Mouse (Mus musculus) forebrain, embryonic 13.5 days (tissue): ENCODE results near the gene Ngb. TPM values are rescaled to one million over a fixed set of nuclear protein-coding genes. Genes with fewer than 3 reads are reported as not detected.

Source experiments
- ATAC-seq: fragments of 200-750 bp; cut with Nextera tagmentation; 2 replicates; pipeline ENCODE4 v1.8.0; 2017
- H3K27ac ChIP-seq: fragments of 300-500 bp; sonication (generic); 2 replicates; pipeline ENCODE4 v1.5.1; 2015; ENCODE audit warnings: inconsistent platforms, mild to moderate bottlenecking, moderate library complexity
- H3K27me3 ChIP-seq: fragments of 300-500 bp; sonication (generic); 2 replicates; pipeline ENCODE4 v1.6.1; 2015; ENCODE audit warnings: mild to moderate bottlenecking, inconsistent platforms
- H3K36me3 ChIP-seq: fragments of 300-500 bp; sonication (generic); 2 replicates; pipeline ENCODE4 v1.6.1; 2015; ENCODE audit warnings: mild to moderate bottlenecking, inconsistent platforms; ENCODE audit not compliant: poor library complexity, severe bottlenecking
- H3K4me1 ChIP-seq: fragments of 300-500 bp; sonication (generic); 2 replicates; pipeline ENCODE4 v1.6.1; 2015; ENCODE audit warnings: inconsistent platforms
- H3K4me2 ChIP-seq: fragments of 300-500 bp; sonication (generic); 2 replicates; pipeline ENCODE4 v1.6.1; 2015; ENCODE audit warnings: inconsistent platforms, mild to moderate bottlenecking, moderate library complexity
- H3K4me3 ChIP-seq: fragments of 300-500 bp; sonication (generic); 2 replicates; pipeline ENCODE4 v1.5.1; 2015; ENCODE audit warnings: mild to moderate bottlenecking, inconsistent platforms
- H3K9ac ChIP-seq: fragments of 300-500 bp; sonication (generic); 2 replicates; pipeline ENCODE4 v1.6.1; 2015; ENCODE audit warnings: mild to moderate bottlenecking, inconsistent platforms
- H3K9me3 ChIP-seq: fragments of 300-500 bp; sonication (generic); replicated peaks from 2 replicates; pipeline ENCODE4 v1.6.1; 2016; ENCODE audit warnings: inconsistent platforms
- WGBS: fragments of 180-500 bp; shearing (Covaris S2); methylation state at CpG from one replicate; pipeline ENCODE4 v1.1.7; 2015; 5-methylcytosine and 5-hydroxymethylcytosine counted together
- polyA plus RNA-seq: library from polyadenylated mRNA; unstranded; fragments of >200 nt; fragmentation: Nextera tagmentation; extraction: Ambion mirVana; gene quantifications from 2 replicates; pipeline ENCODE4 v1.2.1, GENCODE M21; 2015

Gene Ngb
- polyA plus RNA-seq, 1 experiment from 2014 or later, result 0.66 TPM

- Histone ChIP-seq H3K4me1 (no peaks in the 10 kb centered on the region), H3K36me3 (no peaks in the 10 kb centered on the region), H3K4me3 (no peak overlapping the region), H3K9ac (no peak overlapping the region), H3K9me3 (no peaks in the 10 kb centered on the region), H3K27ac (no peak overlapping the region), H3K27me3 (no peaks in the 10 kb centered on the region), H3K4me2 (no peak overlapping the region)
- ATAC-seq, result no peak
- 84% methylated on average over 2 of the region's 2 CpGs for WGBS
These were observed 12.6 kb downstream of the Ngb start for GRCm38 (mm10) chr12:87089701-87090100.

GRCm38 (mm10) chr12:87089255-87089654 is 13.1 kb downstream of the Ngb start:
- Histone ChIP-seq H3K4me2 (no peak overlapping the region), H3K4me3 (no peak overlapping the region), H3K36me3 (no peaks in the 10 kb centered on the region), H3K9me3 (no peaks in the 10 kb centered on the region), H3K27me3 (no peaks in the 10 kb centered on the region), H3K4me1 (no peaks in the 10 kb centered on the region), H3K9ac (no peak overlapping the region), H3K27ac (no peak overlapping the region)
- 61% methylated on average over 4 of the region's 4 CpGs for WGBS
- no peak for ATAC-seq

- no peaks in the 10 kb centered on the region for H3K4me1 ChIP-seq
- no peaks in the 10 kb centered on the region for H3K9me3 ChIP-seq
- H3K27ac ChIP-seq, result no peak overlapping the region
- no peak overlapping the region for H3K9ac ChIP-seq
- H3K4me3 ChIP-seq, result no peak overlapping the region
- H3K36me3 ChIP-seq, result no peaks in the 10 kb centered on the region
- no peaks in the 10 kb centered on the region for H3K27me3 ChIP-seq
- no peak for ATAC-seq
- no peak overlapping the region for H3K4me2 ChIP-seq
- WGBS, result 45% methylated on average over 4 of the region's 4 CpGs
These were observed 14.0 kb downstream of the Ngb start for GRCm38 (mm10) chr12:87088331-87088730.

GRCm38 (mm10) chr12:87087236-87087635 is 15.1 kb downstream of the Ngb start:
- no peaks in the 10 kb centered on the region for H3K36me3 ChIP-seq
- H3K9ac ChIP-seq, result no peak overlapping the region
- no peak overlapping the region for H3K4me3 ChIP-seq
- H3K27ac ChIP-seq, result no peak overlapping the region
- ATAC-seq, result no peak
- H3K4me2 ChIP-seq, result no peak overlapping the region
- no peaks in the 10 kb centered on the region for H3K27me3 ChIP-seq
- WGBS, result 57% methylated on average over 7 of the region's 7 CpGs
- H3K4me1 ChIP-seq, result no peaks in the 10 kb centered on the region
- no peaks in the 10 kb centered on the region for H3K9me3 ChIP-seq

- Histone ChIP-seq H3K4me3 (no peak overlapping the region), H3K4me1 (no peaks in the 10 kb centered on the region), H3K9me3 (no peaks in the 10 kb centered on the region), H3K27ac (no peak overlapping the region), H3K9ac (no peak overlapping the region), H3K27me3 (no peaks in the 10 kb centered on the region), H3K36me3 (no peaks in the 10 kb centered on the region), H3K4me2 (no peak overlapping the region)
- WGBS, result 83% methylated on average over 8 of the region's 8 CpGs
- ATAC-seq, result no peak
These were observed 19.5 kb downstream of the Ngb start for GRCm38 (mm10) chr12:87082797-87083196.

- Histone ChIP-seq H3K4me3 (no peak overlapping the region), H3K4me1 (no peaks in the 10 kb centered on the region), H3K4me2 (no peak overlapping the region), H3K27ac (no peak overlapping the region), H3K9me3 (no peaks in the 10 kb centered on the region), H3K36me3 (no peaks in the 10 kb centered on the region), H3K9ac (no peak overlapping the region), H3K27me3 (no peaks in the 10 kb centered on the region)
- WGBS, result 85% methylated on average over 2 of the region's 2 CpGs
- ATAC-seq, result no peak
These were observed 25.7 kb downstream of the Ngb start for GRCm38 (mm10) chr12:87076610-87077009.

- Histone ChIP-seq H3K27ac (no peak overlapping the region), H3K9ac (no peak overlapping the region), H3K9me3 (no peaks in the 10 kb centered on the region), H3K4me1 (no peaks in the 10 kb centered on the region), H3K27me3 (no peaks in the 10 kb centered on the region), H3K4me2 (no peak overlapping the region), H3K4me3 (no peak overlapping the region), H3K36me3 (no peaks in the 10 kb centered on the region)
- 75% methylated on average over 5 of the region's 5 CpGs for WGBS
- no peak for ATAC-seq
These were observed 31.8 kb downstream of the Ngb start for GRCm38 (mm10) chr12:87070520-87070919.

- no peak for ATAC-seq
- no peak overlapping the region for H3K4me2 ChIP-seq
- WGBS, result 77% methylated on average over 5 of the region's 5 CpGs
- no peaks in the 10 kb centered on the region for H3K27me3 ChIP-seq
- H3K9ac ChIP-seq, result no peak overlapping the region
- no peak overlapping the region for H3K27ac ChIP-seq
- no peak overlapping the region for H3K4me3 ChIP-seq
- no peaks in the 10 kb centered on the region for H3K36me3 ChIP-seq
- no peaks in the 10 kb centered on the region for H3K4me1 ChIP-seq
- H3K9me3 ChIP-seq, result no peaks in the 10 kb centered on the region
These were observed 35.9 kb downstream of the Ngb start for GRCm38 (mm10) chr12:87066429-87066828.

- ATAC-seq, result no peak
- Histone ChIP-seq H3K36me3 (no peaks in the 10 kb centered on the region), H3K4me3 (no peak overlapping the region), H3K4me2 (no peak overlapping the region), H3K9me3 (no peaks in the 10 kb centered on the region), H3K4me1 (no peaks in the 10 kb centered on the region), H3K27me3 (no peaks in the 10 kb centered on the region), H3K9ac (no peak overlapping the region), H3K27ac (no peak overlapping the region)
- whole genome bisulfite sequencing, result 87% methylated on average over 11 of the region's 11 CpGs
These were observed 36.9 kb downstream of the Ngb start for GRCm38 (mm10) chr12:87065446-87065845.

GRCm38 (mm10) chr12:87057066-87057465 is 45.3 kb downstream of the Ngb start:
- Histone ChIP-seq H3K27ac (no peak overlapping the region), H3K9me3 (no peaks in the 10 kb centered on the region), H3K36me3 (no peaks in the 10 kb centered on the region), H3K4me1 (no peaks in the 10 kb centered on the region), H3K4me2 (no peak overlapping the region), H3K9ac (no peak overlapping the region), H3K27me3 (peaks cover 32% of the 10 kb centered on the region), H3K4me3 (no peak overlapping the region)
- no peak for ATAC-seq
- WGBS, result 66% methylated on average over 17 of the region's 17 CpGs

- Histone ChIP-seq H3K9ac (no peak overlapping the region), H3K27me3 (peaks cover 32% of the 10 kb centered on the region), H3K36me3 (no peaks in the 10 kb centered on the region), H3K4me2 (no peak overlapping the region), H3K27ac (no peak overlapping the region), H3K4me1 (no peaks in the 10 kb centered on the region), H3K4me3 (no peak overlapping the region), H3K9me3 (no peaks in the 10 kb centered on the region)
- 83% methylated on average over 7 of the region's 7 CpGs for WGBS
- no peak for ATAC-seq
These were observed 47.5 kb downstream of the Ngb start for GRCm38 (mm10) chr12:87054873-87055272.

- Histone ChIP-seq H3K9ac (no peak overlapping the region), H3K36me3 (no peaks in the 10 kb centered on the region), H3K4me2 (no peak overlapping the region), H3K27ac (no peak overlapping the region), H3K4me1 (no peaks in the 10 kb centered on the region), H3K4me3 (no peak overlapping the region), H3K27me3 (peaks cover 32% of the 10 kb centered on the region), H3K9me3 (no peaks in the 10 kb centered on the region)
- WGBS, result 28% methylated on average over 16 of the region's 16 CpGs
- peak; percentile 76 for ATAC-seq
These were observed 49.5 kb downstream of the Ngb start for GRCm38 (mm10) chr12:87052661-87053321.

- 64% methylated on average over 3 of the region's 3 CpGs for WGBS
- Histone ChIP-seq H3K27me3 (no peaks in the 10 kb centered on the region), H3K36me3 (no peaks in the 10 kb centered on the region), H3K27ac (no peak overlapping the region), H3K4me3 (no peak overlapping the region), H3K4me2 (no peak overlapping the region), H3K9me3 (no peaks in the 10 kb centered on the region), H3K4me1 (peaks cover 25% of the 10 kb centered on the region), H3K9ac (no peak overlapping the region)
- ATAC-seq, result no peak
These were observed 54.8 kb downstream of the Ngb start for GRCm38 (mm10) chr12:87047536-87047935.
